Mouse (Mus musculus) gastrocnemius, postnatal 10 days (tissue): ENCODE data around the gene Serpina1e. TPM values are rescaled to one million over a fixed set of nuclear protein-coding genes. Genes with fewer than 3 reads are reported as not detected.
A peak's percentile ranks its signal among the peaks of the same experiment; 100 is the strongest.

Experiments
- DNase-seq: peaks from one replicate; pipeline ENCODE4 v3.0.0; 2021; ENCODE audit warnings: mixed read lengths
- long read RNA-seq, 2 experiments: library from polyadenylated mRNA; stranded (forward); transcript quantifications; one replicate each; pipeline ENCODE4 v2.0.0; 2021
- total RNA-seq, 2 experiments: library from RNA; stranded (reverse); gene quantifications; 2 replicates each; pipeline ENCODE4 v1.2.3; 2021

The Serpina1e gene
- total RNA-seq = under 1 TPM in 1 of 2 experiments, not detected in 1; 0.93 TPM
- long read RNA-seq, experiment 1 = 0 reads
- long read RNA-seq, experiment 2 = 0 reads

DNA sequence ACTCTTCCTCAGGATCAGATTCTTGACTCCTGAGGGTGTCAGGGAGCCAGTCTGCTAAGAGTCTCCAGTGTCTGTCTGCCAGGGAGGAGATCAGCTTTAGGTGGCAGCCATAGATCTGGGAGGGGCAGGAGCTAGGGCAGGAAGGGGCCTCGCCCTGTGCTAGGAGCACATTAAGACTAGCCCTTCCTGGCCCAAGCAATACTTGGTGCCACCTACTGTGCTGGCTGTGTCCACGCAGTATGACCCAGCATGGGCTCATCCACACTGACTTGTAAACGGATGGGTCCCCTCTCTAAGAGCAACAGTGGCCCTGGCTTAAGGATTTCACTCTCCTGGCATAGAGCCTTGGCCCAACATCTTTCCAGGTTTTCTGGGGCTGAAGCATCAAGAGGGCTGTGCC is at the start of gene Serpina1e:
TSS of gene Serpina1e (minus strand) at position 178 of the 400 bp plus-strand sequence.
- DNase-seq = no peak

DNA sequence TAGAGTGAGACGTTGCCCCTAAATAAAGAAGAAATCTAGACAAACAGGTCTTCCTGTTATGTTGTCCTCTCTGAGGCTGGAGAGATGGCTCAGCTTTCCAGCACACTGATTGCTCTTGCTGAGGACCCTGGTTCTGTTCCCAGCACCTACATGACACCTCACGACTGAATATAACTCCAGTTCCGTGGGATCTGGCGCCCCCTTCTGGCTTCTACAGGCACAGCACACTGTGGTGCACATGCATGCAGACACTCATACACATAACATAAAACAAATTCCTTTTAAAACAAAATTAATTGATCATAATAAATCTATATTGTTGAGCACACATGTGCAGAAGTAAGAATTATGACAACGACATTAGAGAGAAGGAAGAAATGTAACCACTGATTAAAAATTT is 45.9 kb upstream of the Serpina1e start:
- no peak for DNase-seq

DNA sequence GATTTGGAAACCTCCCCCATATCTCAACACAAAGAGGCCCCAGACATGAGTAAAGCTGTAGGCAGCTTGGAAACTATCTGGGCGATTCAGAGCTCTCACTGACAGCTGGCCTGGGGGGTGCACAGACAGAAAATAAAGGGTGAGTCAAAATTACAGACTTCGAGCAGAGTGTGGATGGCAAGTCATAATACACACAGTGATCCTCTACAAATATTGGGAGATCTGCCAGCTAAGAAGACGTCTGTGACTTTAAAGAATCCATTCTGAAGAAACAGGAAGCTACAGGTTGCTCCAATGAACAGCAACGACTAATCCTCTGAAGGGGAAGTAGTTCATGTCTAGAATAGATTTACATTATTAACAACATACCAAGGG is 44.5 kb upstream of the Serpina1e start:
- DNase-seq = no peak

DNA sequence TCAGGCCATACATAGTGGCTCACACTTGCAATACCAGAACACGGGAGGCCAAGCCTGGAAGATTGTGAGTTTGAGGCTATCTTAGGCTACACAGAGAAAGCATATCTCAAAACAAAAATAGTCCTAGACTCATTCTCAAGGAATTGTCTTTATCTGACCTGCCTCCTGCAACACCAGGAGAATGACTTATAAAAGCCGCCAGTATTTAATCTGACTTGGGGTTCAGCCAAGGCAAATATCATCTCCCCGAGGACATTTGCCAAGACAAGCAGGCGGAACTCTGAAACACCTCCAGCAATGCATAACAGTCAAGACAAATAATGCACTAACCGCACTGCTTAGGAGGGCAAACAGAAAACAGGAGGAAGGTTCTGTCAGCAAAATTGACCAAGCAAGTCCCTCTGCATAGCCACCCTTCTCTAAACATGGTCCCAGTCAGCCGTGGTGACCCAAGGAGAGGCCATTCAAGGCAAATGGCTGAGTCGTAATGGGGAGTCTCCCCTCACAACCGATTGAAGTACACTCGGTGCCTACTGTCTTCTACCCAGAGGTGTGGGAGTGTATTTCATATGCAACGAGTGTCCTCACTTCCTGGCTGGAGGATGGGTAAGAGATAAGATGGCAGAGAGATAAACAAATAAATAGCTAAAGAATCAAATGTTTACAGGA is 43.9 kb upstream of the Serpina1e start:
- no peak for DNase-seq

DNA sequence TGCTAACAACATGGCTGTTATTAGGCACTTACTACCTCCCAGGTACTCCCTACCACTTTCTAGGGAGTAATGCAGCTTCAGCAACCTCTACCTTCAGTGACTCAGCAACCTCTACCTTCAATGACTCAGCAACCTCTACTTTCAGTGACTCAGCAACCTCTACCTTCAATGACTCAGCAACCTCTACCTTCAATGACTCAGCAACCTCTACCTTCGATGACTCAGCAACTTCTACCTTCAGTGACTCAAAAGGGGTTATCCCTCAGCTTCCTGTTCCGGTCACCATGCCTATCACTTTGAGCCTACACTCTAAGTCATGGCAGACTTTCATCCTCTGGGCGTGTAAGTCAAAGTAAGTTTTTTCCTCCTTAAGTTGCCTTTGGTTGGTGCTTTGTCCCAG is 41.8 kb upstream of the Serpina1e start:
- no peak for DNase-seq

DNA sequence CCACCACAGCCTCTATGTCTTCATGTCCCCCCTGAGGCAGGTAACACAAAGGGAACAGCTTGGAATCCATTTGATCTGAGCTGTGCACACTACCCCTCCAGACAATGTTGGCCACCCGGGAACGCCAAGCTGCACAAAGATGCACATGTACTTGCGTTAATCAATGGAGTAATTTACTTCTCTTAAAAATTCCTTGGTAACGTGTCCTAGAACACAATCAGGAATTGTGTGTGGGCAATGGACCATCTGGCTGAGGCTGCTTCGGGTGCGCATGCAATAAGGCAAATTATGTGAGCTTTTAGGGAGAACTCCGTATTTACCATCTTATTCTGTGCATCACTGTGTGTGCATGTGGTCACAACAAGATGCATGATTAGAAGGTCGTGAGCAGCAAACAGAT is 40.8 kb upstream of the Serpina1e start:
- no peak for DNase-seq

DNA sequence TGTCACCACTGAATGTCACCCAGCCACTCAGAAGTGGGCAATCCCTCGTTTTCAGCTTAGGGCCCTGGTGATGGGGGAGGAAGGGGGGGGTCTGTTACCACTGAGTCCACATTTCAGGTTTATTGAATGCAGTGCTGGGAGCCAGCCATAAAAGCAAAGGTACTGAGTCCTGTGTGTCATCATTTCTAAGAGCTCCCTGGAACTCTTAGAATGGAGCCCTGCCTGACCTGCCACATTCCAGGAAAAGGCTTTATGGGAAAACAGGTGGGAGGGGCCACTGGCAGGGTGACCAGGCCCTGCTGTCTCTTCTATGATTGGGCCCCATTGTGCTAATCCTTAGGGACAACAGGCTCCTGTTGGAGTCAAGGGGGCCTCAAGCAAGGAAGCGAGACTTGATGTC is 37.7 kb upstream of the Serpina1e start:
- DNase-seq = no peak

DNA sequence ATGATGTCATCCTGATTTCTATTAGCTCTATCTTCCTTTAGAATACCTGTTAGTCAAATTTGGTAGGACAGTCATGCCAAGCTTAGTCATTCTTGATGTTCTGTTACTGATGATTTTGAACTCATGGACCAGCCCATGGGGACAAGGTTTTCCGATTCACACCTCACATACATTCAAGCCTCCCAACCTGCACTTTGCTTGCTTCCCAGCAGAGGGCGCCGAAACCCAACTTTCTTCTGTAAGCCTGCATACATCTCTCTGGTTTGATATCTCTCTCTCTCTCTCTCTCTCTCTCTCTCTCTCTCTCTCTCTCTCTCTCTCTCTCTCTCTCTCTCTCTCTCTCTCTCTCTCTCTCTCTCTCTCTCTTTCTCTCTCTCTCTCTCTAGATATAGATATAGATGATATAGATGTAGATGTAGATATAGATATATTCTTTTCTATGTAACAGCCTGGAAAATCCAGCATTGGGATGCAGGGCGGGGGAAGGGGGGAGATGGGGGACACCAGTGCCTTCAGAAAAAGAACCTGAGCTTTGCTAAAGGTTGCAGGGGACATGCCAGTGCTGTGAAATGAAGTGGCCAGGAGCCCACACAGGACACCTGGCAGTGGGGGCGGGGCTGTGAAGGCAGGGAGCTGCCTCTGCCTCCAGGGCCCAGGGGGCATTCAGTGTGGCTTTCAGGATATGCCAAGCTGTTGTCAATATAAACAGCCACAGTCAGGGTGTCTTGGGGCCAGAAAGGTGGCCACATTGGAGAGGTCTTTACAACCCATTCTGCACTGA is 36.7 kb upstream of the Serpina1e start:
- DNase-seq = peak; percentile 59

DNA sequence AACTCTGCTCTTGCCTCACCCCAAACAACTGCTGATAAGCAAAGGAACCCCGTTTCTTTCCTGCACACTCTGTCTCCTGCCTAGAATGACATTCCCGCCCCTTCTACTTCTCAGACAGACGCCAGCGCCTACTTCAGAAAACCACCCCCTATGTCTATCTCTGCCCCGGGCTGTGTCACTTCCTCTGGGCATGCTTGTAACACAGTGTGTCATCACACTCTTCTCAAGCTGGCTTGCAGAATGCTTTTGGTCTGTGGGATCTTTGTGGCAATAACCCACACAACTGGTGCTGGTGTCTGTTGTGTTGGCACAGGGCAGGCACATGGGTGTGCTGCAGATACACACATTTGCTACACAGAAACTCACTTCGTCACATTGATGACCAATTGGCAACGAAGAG is 34.2 kb upstream of the Serpina1e start:
- DNase-seq = no peak

DNA sequence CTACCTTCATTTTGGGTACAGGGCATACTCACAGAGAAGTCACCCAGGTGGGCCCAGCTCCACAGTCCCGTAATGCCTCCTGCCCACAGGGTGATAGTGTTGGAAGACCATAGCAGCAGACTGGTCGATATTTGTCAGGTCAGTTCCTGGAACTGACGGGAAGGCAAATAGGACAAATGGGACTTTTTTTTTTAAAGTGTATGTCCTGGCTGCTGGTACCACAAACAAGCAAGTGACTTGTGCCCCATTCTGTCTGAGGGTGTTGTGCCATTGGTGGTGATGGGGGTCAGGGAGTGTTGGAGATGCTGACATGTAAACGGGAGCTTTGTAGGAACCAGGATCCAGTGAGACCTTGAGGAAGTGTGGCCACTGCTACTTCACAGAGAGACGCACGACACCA is 31.1 kb upstream of the Serpina1e start, which contains the start of gene Serpina11:
TSS of gene Serpina11 (minus strand) at position 101 of the 400 bp plus-strand sequence.
- no peak for DNase-seq

DNA sequence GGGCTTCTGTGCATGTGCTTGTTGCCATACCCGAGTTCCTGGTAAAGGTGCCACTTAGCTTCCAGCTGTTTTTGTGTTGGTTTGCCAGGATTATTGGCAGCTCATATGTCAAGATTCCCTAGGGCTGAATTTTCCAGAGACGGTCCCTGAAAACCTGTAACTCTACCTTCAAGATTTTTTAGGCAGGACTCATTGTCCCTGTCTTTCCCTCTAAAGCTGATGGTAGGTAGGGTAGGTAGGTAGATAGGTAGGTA is 30.7 kb upstream of the Serpina1e start:
- no peak for DNase-seq

DNA sequence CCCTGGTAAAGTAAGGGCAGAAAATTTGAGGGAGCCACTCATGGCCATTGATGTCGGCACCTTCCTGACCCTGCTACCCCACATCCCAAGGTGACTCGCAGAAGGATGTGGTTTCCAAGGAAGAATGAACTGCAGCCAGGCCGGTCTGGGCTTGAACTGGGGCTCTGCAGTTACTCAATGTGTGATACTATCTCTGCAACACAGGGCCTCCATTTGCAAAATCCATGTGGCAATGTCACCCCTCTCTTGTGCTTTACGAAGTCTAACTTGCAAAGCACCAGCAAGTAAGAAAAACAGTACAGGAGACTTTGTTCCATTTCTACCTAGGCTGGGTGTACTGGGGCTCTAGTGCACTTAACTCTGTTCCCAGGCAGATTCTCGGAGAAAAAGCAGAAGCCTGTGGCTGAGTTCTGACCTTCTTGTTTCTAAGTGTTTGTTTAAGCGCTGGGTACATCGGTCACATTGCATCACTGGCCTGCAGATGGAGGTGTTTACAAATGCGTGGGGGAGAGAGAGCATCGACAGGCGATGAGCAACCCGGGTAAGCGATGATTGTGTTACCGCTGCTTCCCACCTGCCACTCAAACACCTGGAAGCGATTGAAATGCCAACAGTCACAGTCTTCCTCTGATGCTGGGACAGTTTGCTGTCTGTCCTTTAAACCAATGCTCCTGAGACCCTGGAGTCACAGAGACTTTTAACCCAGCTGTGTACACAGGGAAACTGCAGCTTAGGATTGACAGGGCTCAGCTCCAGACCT is 30.2 kb upstream of the Serpina1e start:
- DNase-seq = no peak

DNA sequence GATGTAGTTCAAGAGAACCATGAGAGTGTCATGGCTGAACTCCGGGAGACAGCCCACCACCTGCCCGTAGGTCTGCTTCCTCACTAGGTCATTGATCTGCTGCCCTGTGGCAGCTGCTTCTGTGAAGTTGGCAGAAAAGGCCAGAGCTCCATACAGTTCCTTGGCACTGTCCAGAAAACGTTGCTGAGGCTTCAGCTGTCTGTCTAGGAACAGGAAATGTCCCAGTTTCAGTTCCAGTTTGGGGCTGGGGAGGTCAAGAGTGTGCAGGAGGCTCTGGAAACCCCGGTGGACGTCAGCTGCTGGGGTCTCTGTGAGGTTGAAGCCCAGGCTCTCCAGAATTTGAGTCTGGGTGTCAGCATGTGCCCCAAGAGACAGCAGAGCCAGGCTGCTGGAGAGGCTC is 27.1 kb upstream of the Serpina1e start:
- DNase-seq = no peak

DNA sequence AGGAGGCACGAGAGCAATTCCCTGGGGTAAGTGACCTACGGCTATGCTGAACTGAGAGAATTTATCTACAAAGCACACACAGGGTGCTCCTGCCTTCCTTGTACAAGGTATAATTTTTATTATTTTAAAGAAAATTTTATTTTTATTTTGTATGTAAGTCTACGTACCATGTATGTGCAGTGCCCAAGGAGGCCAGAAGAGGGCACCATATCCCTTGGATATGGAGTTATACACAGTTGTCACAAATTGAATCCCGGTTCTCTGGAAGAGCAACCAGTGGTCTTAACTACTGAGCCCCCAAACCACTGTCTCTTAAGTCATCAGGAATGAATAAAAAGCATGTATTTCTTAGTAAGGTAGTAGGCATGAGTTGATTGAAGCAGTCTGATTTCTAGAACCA is 26.2 kb upstream of the Serpina1e start:
- peak; percentile 45 for DNase-seq

DNA sequence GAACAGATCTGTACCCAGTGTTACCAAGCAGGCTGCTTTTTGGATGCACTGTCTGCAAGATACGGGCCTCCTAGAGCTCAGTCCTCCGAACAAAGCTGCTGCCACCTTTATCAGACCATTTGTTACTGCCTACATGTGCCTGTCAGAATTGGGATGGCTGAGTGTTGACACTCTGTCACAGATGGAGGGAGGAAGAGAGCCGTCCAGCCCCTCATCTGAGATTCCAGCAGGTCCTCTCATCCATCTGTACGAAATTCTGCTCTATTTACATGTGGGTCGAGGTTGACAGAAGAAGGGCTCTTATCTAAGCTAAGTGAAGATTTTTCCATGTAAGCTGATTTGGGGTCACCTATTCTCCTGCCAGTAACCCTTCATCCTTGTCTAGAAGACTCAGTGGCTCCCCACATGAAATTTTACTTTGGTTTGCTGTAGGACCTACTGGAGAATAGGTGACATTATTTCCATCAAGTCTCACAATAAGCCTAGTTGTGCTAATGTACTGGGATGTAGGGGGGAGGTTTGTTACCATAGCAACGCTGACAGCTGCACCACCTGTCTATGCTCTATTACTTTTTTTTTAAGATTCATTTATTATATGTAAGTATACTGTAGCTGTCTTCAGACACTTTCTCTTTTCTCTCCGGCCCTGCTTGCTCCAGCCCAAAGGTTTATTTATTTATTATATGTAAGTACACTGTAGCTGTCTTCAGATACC is 23.0 kb upstream of the Serpina1e start:
- DNase-seq = no peak

DNA sequence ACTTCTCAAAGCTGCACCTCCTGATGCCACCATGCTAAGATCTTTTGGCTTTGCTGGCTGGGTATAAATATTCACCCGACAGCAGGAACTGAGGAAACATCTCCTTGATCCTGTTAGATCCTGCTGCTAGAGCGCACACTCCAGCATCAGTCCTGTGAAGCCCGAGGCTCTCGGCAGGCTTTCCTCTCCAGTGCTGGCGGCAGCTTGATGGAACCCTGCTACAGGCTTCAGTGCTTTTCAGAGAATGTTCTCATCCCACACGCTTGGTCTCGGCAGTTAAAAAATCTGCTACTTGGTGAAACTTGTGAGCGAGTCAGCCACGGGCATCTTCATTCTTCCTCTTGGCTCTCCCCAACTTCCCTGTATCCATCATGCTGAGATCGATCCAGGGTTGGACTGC is 19.5 kb upstream of the Serpina1e start:
- DNase-seq = no peak

DNA sequence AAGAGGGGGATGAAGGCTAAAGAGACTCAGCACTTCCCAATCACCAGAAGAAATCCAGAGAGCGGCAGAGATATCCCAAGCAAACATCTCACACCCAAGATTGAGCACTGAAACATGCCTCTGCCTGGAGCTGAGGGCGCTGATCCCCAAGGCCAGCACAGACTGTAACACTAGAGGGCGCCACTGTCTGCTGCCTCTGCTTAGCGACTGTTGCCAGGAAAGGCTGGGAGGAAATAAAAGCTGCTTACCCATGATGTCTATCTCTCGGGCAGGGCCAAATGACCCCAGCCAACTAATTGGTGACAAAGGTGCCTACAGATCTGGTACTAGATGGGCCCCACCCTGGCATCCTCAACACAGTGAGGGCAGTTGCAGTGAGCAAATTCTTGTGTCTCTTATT is 19.1 kb upstream of the Serpina1e start:
- DNase-seq = no peak

DNA sequence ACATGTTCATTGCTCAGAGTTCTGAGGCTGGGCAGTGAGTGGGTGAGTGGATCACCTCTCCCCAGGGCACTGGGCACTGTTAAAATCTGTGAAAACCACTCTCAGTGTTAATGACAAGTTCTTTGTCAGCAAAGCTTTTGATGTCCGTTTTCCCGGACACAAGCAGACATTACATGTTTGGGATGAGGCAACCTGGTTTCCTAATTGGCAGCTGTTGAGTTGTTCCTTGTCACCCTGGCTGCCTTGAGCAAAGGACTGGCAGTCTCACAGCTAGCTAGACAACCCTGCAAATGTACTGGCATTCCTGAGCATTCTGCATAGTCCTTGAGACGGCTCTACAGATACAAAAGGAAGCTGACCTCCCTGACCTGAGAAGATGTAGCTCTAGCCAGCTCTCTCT is 18.3 kb upstream of the Serpina1e start:
- DNase-seq = no peak

DNA sequence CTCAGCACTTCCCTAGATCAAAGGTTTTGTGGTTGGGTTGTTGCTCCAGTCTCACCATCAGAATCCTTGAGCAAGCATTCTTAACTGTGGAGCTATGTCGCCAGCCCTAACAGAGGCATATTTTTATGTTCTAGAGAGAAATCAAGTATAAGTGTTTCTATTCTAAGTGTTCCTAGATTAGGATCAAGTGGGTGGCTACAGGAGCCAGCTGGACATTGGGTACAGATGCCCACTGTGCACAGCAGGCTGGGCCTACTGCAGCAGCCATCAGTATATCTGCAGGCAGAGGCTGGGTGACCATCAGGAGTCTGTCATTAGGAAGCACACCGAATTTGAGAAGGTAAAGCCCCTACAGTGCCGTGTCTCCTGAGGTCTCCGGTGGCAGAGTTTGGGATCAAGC is 12.3 kb upstream of the Serpina1e start:
- DNase-seq = no peak

DNA sequence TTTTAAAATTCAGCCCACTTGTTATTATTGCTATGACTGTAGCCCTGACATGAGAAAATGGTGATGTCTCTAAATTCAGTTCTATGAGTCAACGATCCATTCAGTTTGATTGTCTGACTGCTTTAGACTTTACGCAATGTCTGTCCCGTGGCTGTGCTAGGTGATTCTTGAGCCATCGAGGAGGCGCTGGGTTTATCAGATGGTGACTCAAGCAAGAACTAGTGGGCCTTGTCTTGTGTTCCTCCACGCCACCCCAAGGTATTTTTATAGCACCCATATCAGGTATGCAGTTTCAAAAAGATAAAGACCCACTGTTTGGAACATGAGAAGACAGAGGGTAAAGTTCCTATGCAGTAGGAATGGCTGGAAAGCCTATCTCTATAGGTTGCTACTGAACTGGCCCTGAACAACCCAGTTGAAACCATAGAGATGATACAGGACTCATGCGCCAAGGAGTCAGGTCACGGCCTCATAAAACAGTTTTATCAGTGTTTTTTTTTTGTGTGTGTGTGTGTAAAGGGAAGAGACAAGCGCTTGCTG is 10.9 kb upstream of the Serpina1e start:
- DNase-seq = no peak

DNA sequence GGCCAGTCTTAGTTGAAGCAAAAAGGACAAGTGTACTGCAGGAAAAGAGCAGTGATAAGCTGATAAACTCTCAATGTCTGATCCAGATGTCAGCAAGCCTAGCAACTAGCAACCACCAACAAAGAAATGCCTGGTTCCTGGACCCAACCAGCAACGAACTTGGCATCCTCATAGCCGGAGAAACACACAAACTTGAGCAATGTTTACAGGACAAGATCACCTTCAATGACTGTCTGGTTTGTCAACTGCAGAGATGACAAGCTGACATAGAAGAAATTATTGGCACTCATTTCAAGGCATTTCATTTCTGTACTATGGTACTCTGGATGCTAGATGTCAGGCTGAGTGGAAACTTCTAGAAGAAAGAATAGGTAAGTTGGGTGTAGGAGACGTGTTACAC is 8.0 kb upstream of the Serpina1e start:
- DNase-seq = no peak

DNA sequence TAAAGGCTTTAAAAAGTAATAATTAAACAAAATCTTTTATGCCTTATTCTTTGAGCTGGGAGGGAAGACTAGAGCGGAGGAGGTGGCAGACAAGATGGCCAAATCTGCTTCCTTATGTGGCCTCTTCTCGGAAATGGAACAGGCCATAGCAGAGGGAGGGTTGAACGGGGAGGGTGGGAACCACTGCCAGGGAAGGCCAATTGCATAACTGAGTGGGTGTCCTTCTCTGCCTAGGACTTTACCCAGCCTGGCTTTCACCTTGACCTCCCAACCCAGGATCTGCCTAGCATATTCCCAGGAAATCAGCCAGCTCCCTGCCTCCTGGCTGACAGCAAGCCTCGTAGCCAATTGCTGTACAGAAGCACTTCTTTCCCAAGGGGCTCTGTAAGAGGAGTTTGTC is 4.5 kb upstream of the Serpina1e start:
- no peak for DNase-seq

DNA sequence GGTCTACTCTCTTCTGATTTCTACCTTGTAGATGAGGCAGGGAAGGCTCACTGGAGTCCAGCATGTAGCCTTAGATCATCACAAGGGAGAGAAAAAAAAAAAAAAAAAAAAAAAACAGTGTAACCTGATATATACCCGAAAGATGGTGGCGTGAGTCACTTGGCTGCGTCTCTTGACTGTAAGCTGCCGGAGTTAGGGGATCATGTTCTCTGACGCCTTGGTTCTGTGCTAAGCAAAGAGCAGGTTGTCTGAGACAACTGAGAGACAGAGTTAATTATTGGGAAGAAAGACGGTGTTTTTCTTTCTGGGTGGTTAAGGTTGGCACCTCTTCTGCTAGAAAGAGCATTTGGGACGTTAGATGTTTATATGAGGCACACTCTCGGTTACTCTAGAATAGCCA is 4.1 kb upstream of the Serpina1e start:
- no peak for DNase-seq
